Mouse (Mus musculus): ENCODE data around the gene Vmn1r33.
"Not testable (repeated sequence)": the region's sequence is repeated elsewhere in the genome, so short reads cannot be mapped to it uniquely, and the experiment has no call there.

The Vmn1r33 gene

GRCm38 (mm10) chr6:66618182-66618581 lies at the start of gene Vmn1r33:
Gene Vmn1r33 (minus strand): TSS chr6:66618282.
- not testable (repeated sequence) for DNase-seq (ENCODE audit: low read depth)

- no peak for DNase-seq (ENCODE audit: low read depth)
Measured at GRCm38 (mm10) chr6:66643779-66644178, 25.7 kb upstream of the Vmn1r33 start, which contains the start of gene Vmn1r34. Gene Vmn1r34 (minus strand): TSS chr6:66643879.

- DNase-seq (ENCODE audit: low read depth) = no peak
Measured at GRCm38 (mm10) chr6:66595804-66596203, 22.3 kb downstream of the Vmn1r33 start.
